21 mouse cellular contexts compared by ENCODE assay signal in genomic region chr5:35412833-35413232, GRCm38 (mm10). TPM values are rescaled to one million over a fixed set of nuclear protein-coding genes. Genes with fewer than 3 reads are reported as not detected.
"Had no signal": no experiment of that assay in that cellular context is flagged by ENCODE, and none has a peak within 500 bp of the region (broad histone marks: within the 10 kb centered on the region; RNA-seq: fewer than 3 reads in every experiment).

No protein-coding gene starts in this region.

- H3K4me1 ChIP-seq: liver, embryonic 13.5 days had no signal

- ATAC-seq: intestine, embryonic 16.5 days; liver, postnatal 0 days; midbrain, embryonic 13.5 days had no signal

- H3K4me3 ChIP-seq: limb, embryonic 15.5 days; liver, embryonic 13.5 days; midbrain, embryonic 13.5 days; neural tube, embryonic 15.5 days; stomach, embryonic 15.5 days had no signal

- H3K9ac ChIP-seq: limb, embryonic 15.5 days; liver, embryonic 13.5 days; liver, postnatal 0 days; midbrain, embryonic 13.5 days; neural tube, embryonic 15.5 days; stomach, embryonic 15.5 days had no signal

- DNase-seq: kidney, adult 2 months; kidney, postnatal 36 days; layer of hippocampus, adult 9-11 months; layer of hippocampus, postnatal 36 days; liver, embryonic 13.5 days; liver, postnatal 0 days; right cerebral cortex, postnatal 4 days; thymus, adult 2 months; thymus, postnatal 36 days had no signal

- H3K4me2 ChIP-seq: limb, embryonic 15.5 days; liver, embryonic 13.5 days; midbrain, embryonic 13.5 days; neural tube, embryonic 15.5 days; stomach, embryonic 15.5 days had no signal

- H3K27ac ChIP-seq: limb, embryonic 15.5 days; liver, embryonic 13.5 days; midbrain, embryonic 13.5 days; neural tube, embryonic 15.5 days; stomach, embryonic 15.5 days had no signal

- H3K9me3 ChIP-seq: limb, embryonic 15.5 days; liver, embryonic 13.5 days; midbrain, embryonic 13.5 days; neural tube, embryonic 15.5 days; stomach, embryonic 15.5 days had no signal

- H3K36me3 ChIP-seq: limb, embryonic 15.5 days; liver, embryonic 13.5 days; midbrain, embryonic 13.5 days; neural tube, embryonic 15.5 days; stomach, embryonic 15.5 days had no signal

RNA-seq across cellular contexts. Expression of gene Hmx1, which starts 23.9 kb away (rescaled TPM):
- total RNA-seq: layer of hippocampus, adult 18-20 months; layer of hippocampus, postnatal 36 days; left cerebral cortex, adult 8-10 months; left cerebral cortex, postnatal 36 days; megakaryocyte progenitor cell, adult 5-6 weeks; midbrain, postnatal 0 days had no signal
- polyA plus RNA-seq: intestine, embryonic 16.5 days; kidney, embryonic 16.5 days; limb, embryonic 15.5 days; liver, embryonic 13.5 days; liver, postnatal 0 days; midbrain, embryonic 13.5 days; midbrain, postnatal 0 days; spleen, adult 2 months had no signal
